Mouse (Mus musculus): Measurements from ENCODE around the gene Heatr5a. TPM values are rescaled to one million over a fixed set of nuclear protein-coding genes. Genes with fewer than 3 reads are reported as not detected.

Heatr5a gene
- polyA plus RNA-seq, 3 experiments from 2014 or later, result 6.1 to 13.0 (median 12.7) TPM

GRCm38 (mm10) chr12:51970352-51971069, 610 bp downstream of the Heatr5a start:
- peak; percentile 32 for ATAC-seq

GRCm38 (mm10) chr12:51969876-51970275, 1.2 kb downstream of the Heatr5a start:
- no peak for ATAC-seq

- no peak for ATAC-seq
Observed at GRCm38 (mm10) chr12:51969092-51969491, 2.0 kb downstream of the Heatr5a start.

- ATAC-seq, result no peak
Observed at GRCm38 (mm10) chr12:51967915-51968595, 3.1 kb downstream of the Heatr5a start.

- ATAC-seq, result no peak
Observed at GRCm38 (mm10) chr12:51957626-51958025, 13.5 kb downstream of the Heatr5a start.

- ATAC-seq, result no peak
Observed at GRCm38 (mm10) chr12:51952309-51952708, 18.8 kb downstream of the Heatr5a start.

- ATAC-seq, result no peak
Observed at GRCm38 (mm10) chr12:51947498-51947945, 23.6 kb downstream of the Heatr5a start.

GRCm38 (mm10) chr12:51945331-51945730, 25.8 kb downstream of the Heatr5a start:
- ATAC-seq, result no peak

- ATAC-seq, result no peak
Observed at GRCm38 (mm10) chr12:51939848-51940247, 31.3 kb downstream of the Heatr5a start.

- ATAC-seq, result no peak
Observed at GRCm38 (mm10) chr12:51937938-51938337, 33.2 kb downstream of the Heatr5a start.

- peak; percentile 73 for ATAC-seq
Observed at GRCm38 (mm10) chr12:51929630-51930029, 41.5 kb downstream of the Heatr5a start.

GRCm38 (mm10) chr12:51917191-51917590, 53.9 kb downstream of the Heatr5a start:
- no peak for ATAC-seq

GRCm38 (mm10) chr12:51914903-51915670, 56.0 kb downstream of the Heatr5a start:
- ATAC-seq, result no peak

GRCm38 (mm10) chr12:51909202-51909601, 61.9 kb downstream of the Heatr5a start:
- ATAC-seq, result no peak

GRCm38 (mm10) chr12:51907543-51907942, 63.6 kb downstream of the Heatr5a start:
- no peak for ATAC-seq

GRCm38 (mm10) chr12:51900551-51900950, 70.6 kb downstream of the Heatr5a start:
- no peak for ATAC-seq

GRCm38 (mm10) chr12:51896901-51897300, 74.2 kb downstream of the Heatr5a start:
- no peak for ATAC-seq

- no peak for ATAC-seq
Observed at GRCm38 (mm10) chr12:51888609-51889008, 82.5 kb downstream of the Heatr5a start.

GRCm38 (mm10) chr12:51887301-51888290, 83.5 kb downstream of the Heatr5a start:
- ATAC-seq, result peak; percentile 76

- peak; percentile 79 for ATAC-seq
Observed at GRCm38 (mm10) chr12:51886369-51886768, 84.8 kb downstream of the Heatr5a start.

- no peak for ATAC-seq
Observed at GRCm38 (mm10) chr12:51884801-51885200, 86.3 kb downstream of the Heatr5a start.

- ATAC-seq, result no peak
Observed at GRCm38 (mm10) chr12:51883297-51883805, 87.8 kb downstream of the Heatr5a start.
